Mouse (Mus musculus) MEL (cell line): ENCODE data around the gene Gm20388. TPM values are rescaled to one million over a fixed set of nuclear protein-coding genes. Genes with fewer than 3 reads are reported as not detected.

ENCODE experiments used
- DNase-seq: peaks from one replicate; pipeline ENCODE4 v3.0.0; 2011; ENCODE audit warnings: low read depth, low spot score
- H3K27ac ChIP-seq: 2 replicates; pipeline ENCODE4 v1.5.1; 2012; ENCODE audit warnings: low read depth, mild to moderate bottlenecking, control low read depth, low read length, moderate library complexity; ENCODE audit not compliant: control insufficient read depth
- H3K27me3 ChIP-seq, 2 experiments: fragments of 150-350 bp in 1 of 2; sonication (generic) in 1 of 2; 2 replicates each; pipeline ENCODE4 v1.6.1; 2012; ENCODE audit warnings: low read length in 2 of 2, mild to moderate bottlenecking in 2 of 2, improper control_type of control experiment in 1 of 2, moderate library complexity in 1 of 2; ENCODE audit not compliant: insufficient read depth in 2 of 2, control insufficient read depth in 1 of 2
- H3K36me3 ChIP-seq, 2 experiments: 2 replicates each; pipeline ENCODE4 v1.6.1; 2012 to 2014; ENCODE audit warnings: low read length in 2 of 2, improper control_type of control experiment in 1 of 2, inconsistent platforms in 1 of 2, mild to moderate bottlenecking in 1 of 2; ENCODE audit not compliant: insufficient read depth in 2 of 2, control insufficient read depth in 1 of 2
- H3K4me1 ChIP-seq, 2 experiments: fragments of 150-350 bp in 1 of 2; sonication (generic) in 1 of 2; 2 replicates each; pipeline ENCODE4 v1.6.1; 2012; ENCODE audit warnings: low read length in 2 of 2, improper control_type of control experiment in 1 of 2, mild to moderate bottlenecking in 1 of 2; ENCODE audit not compliant: insufficient read depth in 2 of 2, control insufficient read depth in 1 of 2
- H3K4me3 ChIP-seq, 2 experiments: fragments of 150-350 bp in 1 of 2; sonication (generic) in 1 of 2; 2 replicates each; pipeline ENCODE4 v1.5.1; 2012; ENCODE audit warnings: low read depth in 2 of 2, low read length in 2 of 2, mild to moderate bottlenecking in 2 of 2, moderate library complexity in 2 of 2, control low read depth in 1 of 2, improper control_type of control experiment in 1 of 2; ENCODE audit not compliant: control insufficient read depth in 1 of 2, insufficient read depth in 1 of 2
- H3K79me2 ChIP-seq: 2 replicates; pipeline ENCODE4 v1.6.1; 2012; ENCODE audit warnings: mild to moderate bottlenecking, low read length, moderate library complexity; ENCODE audit not compliant: control insufficient read depth, poor library complexity, insufficient read depth
- H3K9ac ChIP-seq: 2 replicates; pipeline ENCODE4 v1.6.1; 2012; ENCODE audit warnings: low read depth, mild to moderate bottlenecking, control low read depth, low read length, moderate library complexity; ENCODE audit not compliant: control insufficient read depth, poor library complexity, severe bottlenecking
- H3K9me3 ChIP-seq: fragments of 150-350 bp; sonication (generic); replicated peaks from 2 replicates; pipeline ENCODE4 v1.6.1; 2012; ENCODE audit warnings: mild to moderate bottlenecking, low read length, improper control_type of control experiment, moderate library complexity; ENCODE audit not compliant: insufficient read depth
- CHD2 ChIP-seq: IDR thresholded peaks from 2 replicates; pipeline ENCODE4 v1.6.1; 2011; ENCODE audit warnings: low read length, improper control_type of control experiment
- CTCF ChIP-seq, 3 experiments: IDR thresholded peaks in 2 of 3; conservative IDR thresholded peaks in 1 of 3; 2 replicates each; pipeline ENCODE4 v1.5.1; 2011 to 2012; ENCODE audit warnings: low read length in 3 of 3, low read depth in 2 of 3, mild to moderate bottlenecking in 2 of 3, improper control_type of control experiment in 1 of 3, inconsistent platforms in 1 of 3, mixed read lengths in 1 of 3, moderate library complexity in 1 of 3; ENCODE audit not compliant: control insufficient read depth in 1 of 3, insufficient read depth in 1 of 3, poor library complexity in 1 of 3, severe bottlenecking in 1 of 3
- EP300 ChIP-seq, 2 experiments: IDR thresholded peaks; 2 replicates each; pipeline ENCODE4 v1.6.1; 2011; ENCODE audit warnings: improper control_type of control experiment in 2 of 2, low read length in 2 of 2, low read depth in 1 of 2, mild to moderate bottlenecking in 1 of 2
- ETS1 ChIP-seq: IDR thresholded peaks from 2 replicates; pipeline ENCODE4 v1.6.1; 2012; ENCODE audit warnings: low read depth, mild to moderate bottlenecking, inconsistent platforms, low read length, improper control_type of control experiment, moderate library complexity
- HCFC1 ChIP-seq: IDR thresholded peaks from 2 replicates; pipeline ENCODE4 v1.6.1; 2012; ENCODE audit warnings: low read depth, mild to moderate bottlenecking, inconsistent platforms, low read length, improper control_type of control experiment, moderate library complexity
- MAFK ChIP-seq: IDR thresholded peaks from 2 replicates; pipeline ENCODE4 v1.6.1; 2011; ENCODE audit warnings: low read depth, mild to moderate bottlenecking, low read length, improper control_type of control experiment, borderline replicate concordance
- MAZ ChIP-seq: IDR thresholded peaks from 2 replicates; pipeline ENCODE4 v1.6.1; 2012; ENCODE audit warnings: low read depth, mild to moderate bottlenecking, inconsistent platforms, low read length, improper control_type of control experiment
- MEF2A ChIP-seq: IDR thresholded peaks from 2 replicates; pipeline ENCODE4 v1.6.1; 2014; ENCODE audit warnings: low read depth, mild to moderate bottlenecking, inconsistent platforms, low read length, improper control_type of control experiment; ENCODE audit not compliant: poor library complexity, insufficient replicate concordance, severe bottlenecking; ENCODE audit errors: extremely low read depth
- MYB ChIP-seq: IDR thresholded peaks from 2 replicates; pipeline ENCODE4 v1.6.1; 2011; ENCODE audit warnings: mild to moderate bottlenecking, low read depth, low read length, improper control_type of control experiment
- NELFE ChIP-seq: IDR thresholded peaks from 2 replicates; pipeline ENCODE4 v1.6.1; 2011; ENCODE audit warnings: low read depth, low read length, improper control_type of control experiment
- NRF1 ChIP-seq: IDR thresholded peaks from 2 replicates; pipeline ENCODE4 v1.6.1; 2014; ENCODE audit warnings: low read depth, mild to moderate bottlenecking, inconsistent platforms, low read length, improper control_type of control experiment, moderate library complexity; ENCODE audit not compliant: poor library complexity, insufficient read depth, severe bottlenecking
- POLR2A ChIP-seq, 2 experiments: IDR thresholded peaks; 2 replicates each; pipeline ENCODE4 v1.6.1; 2011 to 2012; ENCODE audit warnings: low read length in 2 of 2, mild to moderate bottlenecking in 2 of 2, control low read depth in 1 of 2, improper control_type of control experiment in 1 of 2, low read depth in 1 of 2, moderate library complexity in 1 of 2; ENCODE audit not compliant: control insufficient read depth in 1 of 2, insufficient read depth in 1 of 2, poor library complexity in 1 of 2
- POLR2AphosphoS5 ChIP-seq: IDR thresholded peaks from 2 replicates; pipeline ENCODE4 v1.6.1; 2012; ENCODE audit warnings: low read depth, borderline replicate concordance, mild to moderate bottlenecking, inconsistent platforms, low read length, moderate library complexity, mixed read lengths
- RAD21 ChIP-seq: IDR thresholded peaks from 2 replicates; pipeline ENCODE4 v1.6.1; 2011; ENCODE audit warnings: mild to moderate bottlenecking, low read depth, low read length, improper control_type of control experiment
- RCOR1 ChIP-seq: IDR thresholded peaks from 2 replicates; pipeline ENCODE4 v1.6.1; 2012; ENCODE audit warnings: low read depth, mild to moderate bottlenecking, inconsistent platforms, low read length, improper control_type of control experiment
- SMC3 ChIP-seq: IDR thresholded peaks from 2 replicates; pipeline ENCODE4 v1.6.1; 2011; ENCODE audit warnings: low read depth, low read length, improper control_type of control experiment
- TAL1 ChIP-seq: IDR thresholded peaks from 2 replicates; pipeline ENCODE4 v1.6.1; 2012; ENCODE audit warnings: mild to moderate bottlenecking, inconsistent platforms, low read length, moderate library complexity, mixed read lengths
- TBP ChIP-seq: IDR thresholded peaks from 2 replicates; pipeline ENCODE4 v1.8.0; 2011; ENCODE audit warnings: low read depth, low read length, improper control_type of control experiment
- USF1 ChIP-seq: IDR thresholded peaks from 2 replicates; pipeline ENCODE4 v1.6.1; 2014; ENCODE audit warnings: low read depth, mild to moderate bottlenecking, inconsistent platforms, low read length, improper control_type of control experiment, moderate library complexity
- ZC3H11A ChIP-seq: IDR thresholded peaks from 2 replicates; pipeline ENCODE4 v1.6.1; 2012; ENCODE audit warnings: low read depth, mild to moderate bottlenecking, inconsistent platforms, low read length, improper control_type of control experiment
- polyA plus RNA-seq, 2 experiments: library from polyadenylated mRNA; stranded (reverse) in 1 of 2; unstranded in 1 of 2; fragments of >175 nt in 1 of 2; fragments of >200 nt in 1 of 2; gene quantifications; 2 replicates each; pipeline versions ENCODE4 v1.2.1 to v1.2.4; 2012; ENCODE audit warnings: low replicate concordance in 2 of 2, low read depth in 1 of 2; ENCODE audit not compliant: insufficient read length in 2 of 2, insufficient read depth in 1 of 2, missing spikeins in 1 of 2
- total RNA-seq: library from RNA; depleted of rRNA; stranded (reverse); fragments of 300-350 nt; gene quantifications from 2 replicates; pipeline ENCODE4 v1.2.3, GENCODE M21; 2012

The Gm20388 gene
- total and polyA plus RNA-seq, 3 experiments = 11.1 to 17.8 TPM; not detected in 1

- Histone ChIP-seq H3K36me3 (no peaks in the 10 kb centered on the region), H3K27me3 (no peaks in the 10 kb centered on the region), H3K27ac (no peak overlapping the region), H3K79me2 (no peaks in the 10 kb centered on the region), H3K9ac (no peak overlapping the region), H3K9me3 (no peaks in the 10 kb centered on the region), H3K4me3 (no peak overlapping the region), H3K4me1 (0 out of 4 replicates have a peak, but pooled peaks cover 0 to 4% of the 10 kb centered on the region in 2 experiments)
- TF ChIP-seq MEF2A = no peak
- TF ChIP-seq POLR2AphosphoS5 = no peak
- TF ChIP-seq CTCF (IDR thresholded peaks at IDR 0.05 in 2 of 3, conservative IDR thresholded peaks at IDR 0.05 in 1 of 3; ENCODE audit: control insufficient read depth in 1 of 3, insufficient read depth in 1 of 3, low read depth in 2 of 3, low read length in 3 of 3, poor library complexity in 1 of 3, severe bottlenecking in 1 of 3) = no peak
- TF ChIP-seq USF1 = no peak
- no peak for TF ChIP-seq CHD2
- TF ChIP-seq POLR2A (IDR thresholded peaks at IDR 0.05; ENCODE audit: control insufficient read depth in 1 of 2, insufficient read depth in 1 of 2, low read depth in 1 of 2, low read length in 2 of 2, poor library complexity in 1 of 2) = no peak
- TF ChIP-seq ZC3H11A = no peak
- TF ChIP-seq NELFE = no peak
- TF ChIP-seq MAZ = no peak
- no peak for TF ChIP-seq RAD21
- no peak for TF ChIP-seq MAFK
- no peak for DNase-seq
Observed at GRCm38 (mm10) chr8:120308131-120308530, 397.5 kb downstream of the Gm20388 start.

DNA sequence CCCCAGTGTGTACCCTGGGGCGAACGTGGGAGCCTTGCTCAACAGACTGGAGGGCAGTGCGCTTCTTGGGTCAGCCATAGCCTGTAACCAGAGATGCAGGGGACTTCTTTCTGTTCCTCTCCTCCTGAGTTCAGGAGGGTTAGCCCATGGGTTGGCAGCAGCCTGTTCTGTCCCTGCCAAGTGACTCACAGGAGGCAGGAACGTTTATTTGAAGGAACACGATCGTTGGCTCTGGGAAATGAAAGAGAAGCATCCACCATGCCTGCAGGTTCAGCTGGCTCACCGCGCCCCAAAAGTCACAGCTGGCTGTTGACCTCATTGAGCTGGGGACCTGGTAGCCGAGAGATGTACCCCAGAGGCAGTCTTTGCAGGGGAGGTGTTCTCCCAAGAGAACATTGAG lies 397.9 kb downstream of the Gm20388 start:
- no peak overlapping the region for H3K27ac ChIP-seq
- no peak overlapping the region for H3K9ac ChIP-seq
- DNase-seq = no peak
- no peaks in the 10 kb centered on the region for H3K79me2 ChIP-seq
- no peaks in the 10 kb centered on the region for H3K27me3 ChIP-seq
- H3K36me3 ChIP-seq = no peaks in the 10 kb centered on the region
- TF ChIP-seq ETS1 (no peak), POLR2AphosphoS5 (no peak)
- H3K4me1 ChIP-seq = 0 out of 4 replicates have a peak, but pooled peaks cover 0 to 4% of the 10 kb centered on the region in 2 experiments
- no peak overlapping the region for H3K4me3 ChIP-seq
- no peaks in the 10 kb centered on the region for H3K9me3 ChIP-seq

DNA sequence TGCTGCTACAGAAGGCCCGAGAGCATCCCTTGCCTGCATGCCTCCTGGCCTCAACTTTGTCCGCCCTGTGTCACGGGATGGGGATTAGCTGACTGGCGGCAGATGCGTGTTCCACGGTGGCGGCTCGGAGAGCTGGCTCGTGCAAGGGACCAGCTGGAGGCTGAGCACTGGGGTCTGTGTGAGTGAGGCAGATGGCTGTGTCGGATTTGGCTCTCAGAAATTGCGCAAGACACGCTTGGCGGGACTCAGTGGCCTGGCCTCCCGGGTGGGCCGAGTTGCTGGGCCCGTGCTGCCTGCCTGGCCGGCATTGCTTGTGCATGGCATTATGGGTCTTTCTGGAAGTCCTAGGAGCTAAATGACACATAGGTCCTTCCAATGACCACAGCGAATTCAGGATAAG lies 398.7 kb downstream of the Gm20388 start:
- Histone ChIP-seq H3K4me3 (no peak overlapping the region), H3K27me3 (no peaks in the 10 kb centered on the region), H3K79me2 (no peaks in the 10 kb centered on the region), H3K9ac (no peak overlapping the region), H3K36me3 (no peaks in the 10 kb centered on the region), H3K9me3 (no peaks in the 10 kb centered on the region)
- no peak for TF ChIP-seq RAD21
- no peak for TF ChIP-seq EP300 (IDR thresholded peaks at IDR 0.05; ENCODE audit: low read depth in 1 of 2, low read length in 2 of 2)
- no peak for TF ChIP-seq MYB
- TF ChIP-seq POLR2A (IDR thresholded peaks at IDR 0.05; ENCODE audit: control insufficient read depth in 1 of 2, insufficient read depth in 1 of 2, low read depth in 1 of 2, low read length in 2 of 2, poor library complexity in 1 of 2) = no peak
- no peak for TF ChIP-seq TBP
- TF ChIP-seq NRF1 = no peak
- no peak for TF ChIP-seq TAL1
- no peak for TF ChIP-seq HCFC1
- TF ChIP-seq MEF2A = no peak
- no peak for TF ChIP-seq SMC3
- no peak for TF ChIP-seq RCOR1
- no peak for TF ChIP-seq POLR2AphosphoS5
- no peak for TF ChIP-seq USF1
- no peak for TF ChIP-seq MAFK
- TF ChIP-seq, all 39 proteins: peak for 0
- Histone ChIP-seq H3K4me1 (0 out of 4 replicates have a peak, but pooled peaks cover 0 to 4% of the 10 kb centered on the region in 2 experiments), H3K27ac (no peak overlapping the region)
- no peak for DNase-seq
